Mouse (Mus musculus): ENCODE data around the gene Ppfibp2.

Gene Ppfibp2

GRCm38 (mm10) chr7:107594857-107595402 lies at the start of gene Ppfibp2:
Gene Ppfibp2 (plus strand): TSS chr7:107595207.
- DNase-seq (ENCODE audit: low read depth) = no peak

GRCm38 (mm10) chr7:107547872-107548271 lies 47.1 kb upstream of the Ppfibp2 start:
- no peak for DNase-seq (ENCODE audit: low read depth)

GRCm38 (mm10) chr7:107553461-107553860 lies 41.5 kb upstream of the Ppfibp2 start:
- no peak for DNase-seq (ENCODE audit: low read depth)

GRCm38 (mm10) chr7:107555906-107556305 lies 39.1 kb upstream of the Ppfibp2 start:
- DNase-seq (ENCODE audit: low read depth) = peak; percentile 2

- DNase-seq (ENCODE audit: low read depth) = no peak
These were observed 34.3 kb upstream of the Ppfibp2 start for GRCm38 (mm10) chr7:107560675-107561074.

- no peak for DNase-seq (ENCODE audit: low read depth)
These were observed 33.4 kb upstream of the Ppfibp2 start for GRCm38 (mm10) chr7:107561584-107561983.

- DNase-seq (ENCODE audit: low read depth) = no peak
These were observed 31.3 kb upstream of the Ppfibp2 start for GRCm38 (mm10) chr7:107563727-107564126.

- peak; percentile 5 for DNase-seq (ENCODE audit: low read depth)
These were observed 27.7 kb upstream of the Ppfibp2 start, which contains the start of gene Olfml1 for GRCm38 (mm10) chr7:107567261-107567671. Gene Olfml1 (plus strand): TSS chr7:107567446.

- no peak for DNase-seq (ENCODE audit: low read depth)
These were observed 27.3 kb upstream of the Ppfibp2 start for GRCm38 (mm10) chr7:107567674-107568073.

- DNase-seq (ENCODE audit: low read depth) = no peak
These were observed 26.0 kb upstream of the Ppfibp2 start for GRCm38 (mm10) chr7:107568971-107569370.

- DNase-seq (ENCODE audit: low read depth) = no peak
These were observed 21.2 kb upstream of the Ppfibp2 start for GRCm38 (mm10) chr7:107573856-107574255.

GRCm38 (mm10) chr7:107574276-107574675 lies 20.7 kb upstream of the Ppfibp2 start:
- DNase-seq (ENCODE audit: low read depth) = no peak

GRCm38 (mm10) chr7:107592641-107593040 lies 2.4 kb upstream of the Ppfibp2 start:
- no peak for DNase-seq (ENCODE audit: low read depth)

GRCm38 (mm10) chr7:107593904-107594303 lies 1.1 kb upstream of the Ppfibp2 start:
- DNase-seq (ENCODE audit: low read depth) = no peak

- no peak for DNase-seq (ENCODE audit: low read depth)
These were observed 616 bp upstream of the Ppfibp2 start for GRCm38 (mm10) chr7:107594325-107594856.

- DNase-seq (ENCODE audit: low read depth) = no peak
These were observed 419 bp downstream of the Ppfibp2 start for GRCm38 (mm10) chr7:107595426-107595825.

GRCm38 (mm10) chr7:107596753-107597152 lies 1.7 kb downstream of the Ppfibp2 start:
- DNase-seq (ENCODE audit: low read depth) = no peak

- DNase-seq (ENCODE audit: low read depth) = no peak
These were observed 2.9 kb downstream of the Ppfibp2 start for GRCm38 (mm10) chr7:107597956-107598355.

GRCm38 (mm10) chr7:107600651-107601050 lies 5.6 kb downstream of the Ppfibp2 start:
- no peak for DNase-seq (ENCODE audit: low read depth)

GRCm38 (mm10) chr7:107602505-107602904 lies 7.5 kb downstream of the Ppfibp2 start:
- DNase-seq (ENCODE audit: low read depth) = no peak

GRCm38 (mm10) chr7:107602913-107603312 lies 7.9 kb downstream of the Ppfibp2 start:
- no peak for DNase-seq (ENCODE audit: low read depth)

GRCm38 (mm10) chr7:107607766-107608165 lies 12.8 kb downstream of the Ppfibp2 start:
- DNase-seq (ENCODE audit: low read depth) = no peak

GRCm38 (mm10) chr7:107609622-107610255 lies 14.7 kb downstream of the Ppfibp2 start:
- no peak for DNase-seq (ENCODE audit: low read depth)

GRCm38 (mm10) chr7:107610880-107611279 lies 15.9 kb downstream of the Ppfibp2 start:
- DNase-seq (ENCODE audit: low read depth) = no peak
